In genomic region chr16:33244136-33244691, GRCm38 (mm10) we compare ENCODE assay signal across 9 mouse cellular contexts. TPM values are rescaled to one million over a fixed set of nuclear protein-coding genes. Genes with fewer than 3 reads are reported as not detected.
DNase-seq lines count a peak whose midpoint lies in the region; ATAC-seq and TF ChIP-seq lines count a peak whose summit lies in the region.
"Had no signal": no experiment of that assay in that cellular context is flagged by ENCODE, and none has a peak within 500 bp of the region (broad histone marks: within the 10 kb centered on the region; RNA-seq: fewer than 3 reads in every experiment).

No protein-coding gene starts in this region.

- peak; percentile 18; the same call in 1 of the 2 replicates for ATAC-seq in hindbrain, embryonic 16.5 days
- no peak for ATAC-seq in hindbrain, embryonic 11.5 days (ENCODE audit: low FRiP score)
- ATAC-seq in G1E (ENCODE audit: extremely low read depth, insufficient number of reproducible peaks, low FRiP score, poor library complexity, severe bottlenecking), result no peak
- no peak for ATAC-seq in forebrain, embryonic 15.5 days (replicated peaks)

- no peak for DNase-seq in hindbrain, embryonic 11.5 days (ENCODE audit: low spot score)
- DNase-seq in 416B (ENCODE audit: low read depth) (peak; percentile 30), G1E (ENCODE audit: low spot score) (no peak)
- DNase-seq in lung, postnatal 10 days, result peak; percentile 30
- DNase-seq in ovary, postnatal 14 days (ENCODE audit: low spot score), result no peak
- no peak for DNase-seq in ovary, adult 18-20 months (ENCODE audit: low spot score)
- DNase-seq: heart, adult 18-20 months had no signal

- H3K9ac ChIP-seq in hindbrain, embryonic 16.5 days (ENCODE audit: low read depth, low read length), result no peak overlapping the region
- no peak overlapping the region for H3K9ac ChIP-seq in hindbrain, embryonic 11.5 days (ENCODE audit: low read depth, low read length)
- no peak overlapping the region for H3K9ac ChIP-seq in forebrain, embryonic 15.5 days (replicated peaks)

- no peak overlapping the region for H3K4me3 ChIP-seq in hindbrain, embryonic 16.5 days (ENCODE audit: low read length)
- no peak overlapping the region for H3K4me3 ChIP-seq in hindbrain, embryonic 11.5 days (ENCODE audit: low read depth, low read length)
- H3K4me3 ChIP-seq in G1E (ENCODE audit: low read depth, low read length), result no peak overlapping the region
- no peak overlapping the region for H3K4me3 ChIP-seq in forebrain, embryonic 15.5 days

- H3K27ac ChIP-seq in hindbrain, embryonic 16.5 days (ENCODE audit: low read depth, low read length), result no peak overlapping the region
- H3K27ac ChIP-seq in hindbrain, embryonic 11.5 days (ENCODE audit: low read depth, low read length), result no peak overlapping the region
- no peak overlapping the region for H3K27ac ChIP-seq in forebrain, embryonic 15.5 days (replicated peaks)

- no peaks in the 10 kb centered on the region for H3K27me3 ChIP-seq in hindbrain, embryonic 16.5 days (replicated peaks; ENCODE audit: control insufficient read depth, insufficient read depth, low read length)
- H3K27me3 ChIP-seq in hindbrain, embryonic 11.5 days (ENCODE audit: control insufficient read depth, insufficient read depth, low read length), result no peaks in the 10 kb centered on the region
- H3K27me3 ChIP-seq in G1E (ENCODE audit: insufficient read depth, low read length), result no peaks in the 10 kb centered on the region
- no peaks in the 10 kb centered on the region for H3K27me3 ChIP-seq in forebrain, embryonic 15.5 days

- H3K36me3 ChIP-seq in hindbrain, embryonic 16.5 days (ENCODE audit: control insufficient read depth, insufficient read depth, low read length), result peaks cover 10% of the 10 kb centered on the region
- H3K36me3 ChIP-seq in hindbrain, embryonic 11.5 days (ENCODE audit: control insufficient read depth, insufficient read depth, low read length), result peaks cover 11% of the 10 kb centered on the region
- peaks cover 60% of the 10 kb centered on the region for H3K36me3 ChIP-seq in G1E (replicated peaks)
- H3K36me3 ChIP-seq in forebrain, embryonic 15.5 days, result peaks cover 33% of the 10 kb centered on the region; the same call in 1 of the 2 replicates

- H3K4me2 ChIP-seq in hindbrain, embryonic 16.5 days (ENCODE audit: low read length), result no peak overlapping the region
- H3K4me2 ChIP-seq in hindbrain, embryonic 11.5 days (replicated peaks; ENCODE audit: low read depth, low read length), result no peak overlapping the region
- H3K4me2 ChIP-seq in forebrain, embryonic 15.5 days (replicated peaks), result no peak overlapping the region

- no peaks in the 10 kb centered on the region for H3K4me1 ChIP-seq in hindbrain, embryonic 16.5 days (ENCODE audit: control insufficient read depth, insufficient read depth, low read depth, low read length)
- H3K4me1 ChIP-seq in hindbrain, embryonic 11.5 days (replicated peaks; ENCODE audit: control insufficient read depth, insufficient read depth, low read length), result no peaks in the 10 kb centered on the region
- peaks cover 17% of the 10 kb centered on the region for H3K4me1 ChIP-seq in G1E (ENCODE audit: insufficient read depth, low read depth, low read length)
- no peaks in the 10 kb centered on the region for H3K4me1 ChIP-seq in forebrain, embryonic 15.5 days

- TF ChIP-seq CTCF in G1E (IDR thresholded peaks at IDR 0.05; ENCODE audit: low read depth, low read length), result peak; percentile 20; the same call in 1 of the 2 replicates

- 84% methylated on average over 6 of the region's 6 CpGs for WGBS in hindbrain, embryonic 16.5 days
- WGBS in hindbrain, embryonic 11.5 days, result 92% methylated on average over 6 of the region's 6 CpGs
- WGBS in forebrain, embryonic 15.5 days, result 89% methylated on average over 6 of the region's 6 CpGs

- no peaks in the 10 kb centered on the region for H3K9me3 ChIP-seq in hindbrain, embryonic 16.5 days (ENCODE audit: control insufficient read depth, low read length)
- no peaks in the 10 kb centered on the region for H3K9me3 ChIP-seq in hindbrain, embryonic 11.5 days (ENCODE audit: control insufficient read depth, low read length)
- H3K9me3 ChIP-seq in G1E (replicated peaks), result no peaks in the 10 kb centered on the region
- no peaks in the 10 kb centered on the region for H3K9me3 ChIP-seq in forebrain, embryonic 15.5 days

RNA-seq across cellular contexts. Expression of gene Snx4, which starts 7.0 kb away (rescaled TPM):
- polyA plus RNA-seq in hindbrain, embryonic 16.5 days (2015; fragmentation: Nextera tagmentation; extraction: Ambion mirVana), result 87.3 and 103 TPM in 2 replicates
- polyA plus RNA-seq in hindbrain, embryonic 11.5 days (2014; fragmentation: Nextera tagmentation; extraction: Ambion mirVana), result 77.2 and 87.4 TPM in 2 replicates
- 47.0 and 49.4 TPM in 2 replicates for total RNA-seq in G1E (2014; fragmentation: Nextera tagmentation)
- 56.3 and 62.0 TPM in 2 replicates for total RNA-seq in G1E (2017)
- polyA plus RNA-seq in G1E (2012), result 20.1 and 33.2 TPM in 2 replicates
- polyA plus RNA-seq in forebrain, embryonic 15.5 days (2015; fragmentation: Nextera tagmentation; extraction: Ambion mirVana), result 74.1 and 79.4 TPM in 2 replicates

RNA-seq across cellular contexts. Expression of gene Osbpl11, which starts 59.3 kb away (rescaled TPM):
- polyA plus RNA-seq in hindbrain, embryonic 16.5 days (2015; fragmentation: Nextera tagmentation; extraction: Ambion mirVana), result 11.7 and 15.3 TPM in 2 replicates
- 19.7 and 24.6 TPM in 2 replicates for polyA plus RNA-seq in hindbrain, embryonic 11.5 days (2014; fragmentation: Nextera tagmentation; extraction: Ambion mirVana)
- total RNA-seq in G1E (2014; fragmentation: Nextera tagmentation) (9.4 and 11.7 TPM in 2 replicates), G1E (2017) (18.4 and 20.8 TPM in 2 replicates)
- 3.1 and 3.7 TPM in 2 replicates for polyA plus RNA-seq in G1E (2012)
- polyA plus RNA-seq in forebrain, embryonic 15.5 days (2015; fragmentation: Nextera tagmentation; extraction: Ambion mirVana), result 20.3 and 22.0 TPM in 2 replicates

Comparison
In these comparisons a context has a peak if more than half of its experiments do, and no peak if none do; other contexts are left out.
1. DNase-seq: peak in 416B (single experiment) and lung, postnatal 10 days (single experiment); none in hindbrain, embryonic 11.5 days (single experiment), G1E (single experiment), ovary, postnatal 14 days (single experiment) and ovary, adult 18-20 months (single experiment).